Mouse (Mus musculus): Measurements from ENCODE around the gene Hist1h2ae.
"Not testable (repeated sequence)": the region's sequence is repeated elsewhere in the genome, so short reads cannot be mapped to it uniquely, and the experiment has no call there.

GRCm38 (mm10) chr13:23585442-23586098, 14.6 kb upstream of the Hist1h2ae start:
- TF ChIP-seq CTCF (IDR thresholded peaks at IDR 0.05; ENCODE audit: low read depth, low read length): not testable (repeated sequence)
- TF ChIP-seq POLR2A (IDR thresholded peaks at IDR 0.05; ENCODE audit: insufficient read depth, low read length) (peak; percentile 81), EP300 (IDR thresholded peaks at IDR 0.05; ENCODE audit: insufficient read depth, low read depth, low read length) (0 out of 2 replicates have a peak, but pooled peaks have one; percentile 6)

Measured in ES-Bruce4 (cell line).